Mouse (Mus musculus) layer of hippocampus, adult 2 months (tissue): ENCODE measurements around the gene Cdrt4. TPM values are rescaled to one million over a fixed set of nuclear protein-coding genes. Genes with fewer than 3 reads are reported as not detected.

Experiments used
- DNase-seq, 2 experiments: peaks; one replicate each; pipeline ENCODE4 v3.0.0; 2022; ENCODE audit warnings: low spot score in 2 of 2
- H3K27ac ChIP-seq: fragments of 200-600 bp; 2 replicates; pipeline ENCODE4 v1.8.1; 2022
- H3K4me3 ChIP-seq: fragments of 200-600 bp; 2 replicates; pipeline ENCODE4 v1.8.1; 2022; ENCODE audit warnings: mild to moderate bottlenecking
- CTCF ChIP-seq: fragments of 200-600 bp; conservative IDR thresholded peaks from 2 replicates; pipeline ENCODE4 v1.8.1; 2022; ENCODE audit warnings: antibody characterized with exemption, mild to moderate bottlenecking, moderate library complexity
- total RNA-seq, 2 experiments: library from RNA; stranded (reverse); gene quantifications; 2 replicates each; pipeline ENCODE4 v1.2.3; 2021

The Cdrt4 gene
- total RNA-seq, 2 experiments from 2014 or later = not detected

- Histone ChIP-seq H3K27ac (no peak overlapping the region), H3K4me3 (no peak overlapping the region)
- no peak for TF ChIP-seq CTCF
- no peak for DNase-seq
Measured at GRCm38 (mm10) chr11:62990811-62991210, 39.8 kb downstream of the Cdrt4 start.

- no peak overlapping the region for H3K27ac ChIP-seq
- H3K4me3 ChIP-seq = no peak overlapping the region
- no peak for TF ChIP-seq CTCF
- no peak for DNase-seq
Measured at GRCm38 (mm10) chr11:62992545-62993242, 41.7 kb downstream of the Cdrt4 start.

- no peak overlapping the region for H3K4me3 ChIP-seq
- TF ChIP-seq CTCF = no peak
- no peak for DNase-seq
- H3K27ac ChIP-seq = no peak overlapping the region
Measured at GRCm38 (mm10) chr11:62995066-62995754, 44.2 kb downstream of the Cdrt4 start.

GRCm38 (mm10) chr11:62995755-62996521 lies 44.9 kb downstream of the Cdrt4 start:
- Histone ChIP-seq H3K27ac (peak overlapping the region; percentile 71; the same call in 1 of the 2 replicates), H3K4me3 (no peak overlapping the region)
- DNase-seq = no peak
- TF ChIP-seq CTCF = no peak

GRCm38 (mm10) chr11:62996522-62996898 lies 45.5 kb downstream of the Cdrt4 start:
- DNase-seq = no peak
- Histone ChIP-seq H3K27ac (peak overlapping the region; percentile 71; the same call in 1 of the 2 replicates), H3K4me3 (no peak overlapping the region)
- TF ChIP-seq CTCF = no peak

- no peak overlapping the region for H3K4me3 ChIP-seq
- DNase-seq = no peak
- no peak for TF ChIP-seq CTCF
- peak overlapping the region; percentile 71; the same call in 1 of the 2 replicates for H3K27ac ChIP-seq
Measured at GRCm38 (mm10) chr11:62997039-62997717, 46.2 kb downstream of the Cdrt4 start.

GRCm38 (mm10) chr11:62997718-62998281 lies 46.8 kb downstream of the Cdrt4 start:
- Histone ChIP-seq H3K4me3 (no peak overlapping the region), H3K27ac (peak overlapping the region; percentile 71)
- peak in 1 of 2 experiments; percentile 17 for DNase-seq
- TF ChIP-seq CTCF = 0 out of 2 replicates have a peak, but pooled peaks have one; percentile 8

GRCm38 (mm10) chr11:63000126-63000525 lies 49.1 kb downstream of the Cdrt4 start:
- no peak for DNase-seq
- no peak overlapping the region for H3K4me3 ChIP-seq
- TF ChIP-seq CTCF = no peak
- H3K27ac ChIP-seq = no peak overlapping the region

GRCm38 (mm10) chr11:63004617-63005016 lies 53.6 kb downstream of the Cdrt4 start:
- no peak for TF ChIP-seq CTCF
- Histone ChIP-seq H3K27ac (no peak overlapping the region), H3K4me3 (no peak overlapping the region)
- no peak for DNase-seq

GRCm38 (mm10) chr11:63007376-63007775 lies 56.4 kb downstream of the Cdrt4 start:
- TF ChIP-seq CTCF = no peak
- no peak for DNase-seq
- Histone ChIP-seq H3K27ac (no peak overlapping the region), H3K4me3 (no peak overlapping the region)

GRCm38 (mm10) chr11:63008004-63008403 lies 57.0 kb downstream of the Cdrt4 start:
- TF ChIP-seq CTCF = no peak
- Histone ChIP-seq H3K27ac (no peak overlapping the region), H3K4me3 (no peak overlapping the region)
- DNase-seq = no peak

GRCm38 (mm10) chr11:63009761-63010160 lies 58.8 kb downstream of the Cdrt4 start:
- TF ChIP-seq CTCF = no peak
- no peak overlapping the region for H3K27ac ChIP-seq

More at GRCm38 (mm10) chr11:63009761-63010160, 58.8 kb downstream of the Cdrt4 start:
- H3K4me3 ChIP-seq = no peak overlapping the region
- DNase-seq = no peak
